Mouse (Mus musculus) liver, adult 2 months (tissue): ENCODE data around the gene Arhgef3.

Source experiments
- CTCF ChIP-seq: fragments of 200-500 bp; IDR thresholded peaks from 2 replicates; pipeline ENCODE4 v1.5.1; 2011; ENCODE audit warnings: low read depth, low read length, control low read depth
- POLR2A ChIP-seq: fragments of 200-500 bp; IDR thresholded peaks from 2 replicates; pipeline ENCODE4 v1.6.1; 2011; ENCODE audit warnings: low read length, control low read depth; ENCODE audit not compliant: insufficient read depth; ENCODE audit errors: extremely low read depth

GRCm38 (mm10) chr14:27367117-27367711, 252.5 kb downstream of the Arhgef3 start:
- TF ChIP-seq CTCF = no peak
- no peak for TF ChIP-seq POLR2A
